Mouse (Mus musculus) small intestine, adult 2 months (tissue): ENCODE results near the gene Gm6583.

Experiments used
- CTCF ChIP-seq: fragments of 200-500 bp; IDR thresholded peaks from 2 replicates; pipeline ENCODE4 v1.5.1; 2012; ENCODE audit warnings: low read depth, mild to moderate bottlenecking, control low read depth, inconsistent platforms, low read length, moderate library complexity, mixed read lengths; ENCODE audit not compliant: insufficient replicate concordance, insufficient read length; ENCODE audit errors: extremely low read depth
- POLR2A ChIP-seq: fragments of 200-500 bp; IDR thresholded peaks from 2 replicates; pipeline ENCODE4 v1.6.1; 2012; ENCODE audit warnings: low read depth, mild to moderate bottlenecking, control low read depth, inconsistent platforms, low read length, moderate library complexity

DNA sequence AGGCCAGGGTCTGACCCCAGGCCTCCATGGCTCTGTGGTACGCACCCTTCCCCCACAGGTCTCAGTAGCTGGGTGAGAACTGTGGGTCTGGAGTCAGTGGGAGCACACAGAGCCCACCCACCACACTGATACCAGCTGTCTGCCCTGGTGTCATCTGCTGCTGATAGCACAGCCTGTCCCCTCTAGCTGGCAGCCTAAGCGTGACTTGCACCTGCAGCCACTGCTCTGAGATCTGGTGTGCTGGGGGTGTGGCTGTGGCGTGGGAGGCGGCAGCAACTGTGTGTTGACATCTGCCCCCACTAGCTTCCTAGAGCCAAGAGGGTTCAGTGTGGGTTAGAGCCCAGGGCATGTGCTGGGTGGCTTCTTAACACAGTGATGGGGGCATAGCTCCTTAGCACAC, 20.3 kb upstream of the Gm6583 start:
- TF ChIP-seq CTCF (no peak), POLR2A (no peak)
